Mouse (Mus musculus) MEL (cell line): ENCODE measurements around the gene Prr22. TPM values are rescaled to one million over a fixed set of nuclear protein-coding genes. Genes with fewer than 3 reads are reported as not detected.

Experiments used
- DNase-seq: peaks from one replicate; pipeline ENCODE4 v3.0.0; 2011; ENCODE audit warnings: low read depth, low spot score
- H3K27ac ChIP-seq: 2 replicates; pipeline ENCODE4 v1.5.1; 2012; ENCODE audit warnings: low read depth, mild to moderate bottlenecking, control low read depth, low read length, moderate library complexity; ENCODE audit not compliant: control insufficient read depth
- H3K27me3 ChIP-seq, 2 experiments: fragments of 150-350 bp in 1 of 2; sonication (generic) in 1 of 2; 2 replicates each; pipeline ENCODE4 v1.6.1; 2012; ENCODE audit warnings: low read length in 2 of 2, mild to moderate bottlenecking in 2 of 2, improper control_type of control experiment in 1 of 2, moderate library complexity in 1 of 2; ENCODE audit not compliant: insufficient read depth in 2 of 2, control insufficient read depth in 1 of 2
- H3K36me3 ChIP-seq, 2 experiments: 2 replicates each; pipeline ENCODE4 v1.6.1; 2012 to 2014; ENCODE audit warnings: low read length in 2 of 2, improper control_type of control experiment in 1 of 2, inconsistent platforms in 1 of 2, mild to moderate bottlenecking in 1 of 2; ENCODE audit not compliant: insufficient read depth in 2 of 2, control insufficient read depth in 1 of 2
- H3K4me1 ChIP-seq, 2 experiments: fragments of 150-350 bp in 1 of 2; sonication (generic) in 1 of 2; 2 replicates each; pipeline ENCODE4 v1.6.1; 2012; ENCODE audit warnings: low read length in 2 of 2, improper control_type of control experiment in 1 of 2, mild to moderate bottlenecking in 1 of 2; ENCODE audit not compliant: insufficient read depth in 2 of 2, control insufficient read depth in 1 of 2
- H3K4me3 ChIP-seq, 2 experiments: fragments of 150-350 bp in 1 of 2; sonication (generic) in 1 of 2; 2 replicates each; pipeline ENCODE4 v1.5.1; 2012; ENCODE audit warnings: low read depth in 2 of 2, low read length in 2 of 2, mild to moderate bottlenecking in 2 of 2, moderate library complexity in 2 of 2, control low read depth in 1 of 2, improper control_type of control experiment in 1 of 2; ENCODE audit not compliant: control insufficient read depth in 1 of 2, insufficient read depth in 1 of 2
- H3K79me2 ChIP-seq: 2 replicates; pipeline ENCODE4 v1.6.1; 2012; ENCODE audit warnings: mild to moderate bottlenecking, low read length, moderate library complexity; ENCODE audit not compliant: control insufficient read depth, poor library complexity, insufficient read depth
- H3K9ac ChIP-seq: 2 replicates; pipeline ENCODE4 v1.6.1; 2012; ENCODE audit warnings: low read depth, mild to moderate bottlenecking, control low read depth, low read length, moderate library complexity; ENCODE audit not compliant: control insufficient read depth, poor library complexity, severe bottlenecking
- H3K9me3 ChIP-seq: fragments of 150-350 bp; sonication (generic); replicated peaks from 2 replicates; pipeline ENCODE4 v1.6.1; 2012; ENCODE audit warnings: mild to moderate bottlenecking, low read length, improper control_type of control experiment, moderate library complexity; ENCODE audit not compliant: insufficient read depth
- CHD2 ChIP-seq: IDR thresholded peaks from 2 replicates; pipeline ENCODE4 v1.6.1; 2011; ENCODE audit warnings: low read length, improper control_type of control experiment
- CTCF ChIP-seq, 3 experiments: IDR thresholded peaks in 2 of 3; conservative IDR thresholded peaks in 1 of 3; 2 replicates each; pipeline ENCODE4 v1.5.1; 2011 to 2012; ENCODE audit warnings: low read length in 3 of 3, low read depth in 2 of 3, mild to moderate bottlenecking in 2 of 3, improper control_type of control experiment in 1 of 3, inconsistent platforms in 1 of 3, mixed read lengths in 1 of 3, moderate library complexity in 1 of 3; ENCODE audit not compliant: control insufficient read depth in 1 of 3, insufficient read depth in 1 of 3, poor library complexity in 1 of 3, severe bottlenecking in 1 of 3
- E2F4 ChIP-seq: IDR thresholded peaks from 2 replicates; pipeline ENCODE4 v1.6.1; 2011; ENCODE audit warnings: low read depth, low read length, improper control_type of control experiment, borderline replicate concordance
- ELF1 ChIP-seq: IDR thresholded peaks from 2 replicates; pipeline ENCODE4 v1.6.1; 2014; ENCODE audit warnings: low read depth, mild to moderate bottlenecking, inconsistent platforms, low read length, improper control_type of control experiment, moderate library complexity
- GABPA ChIP-seq: IDR thresholded peaks from 2 replicates; pipeline ENCODE4 v1.6.1; 2012; ENCODE audit warnings: low read depth, mild to moderate bottlenecking, inconsistent platforms, low read length, improper control_type of control experiment, moderate library complexity
- GATA1 ChIP-seq: IDR thresholded peaks from 2 replicates; pipeline ENCODE4 v1.6.1; 2011; ENCODE audit warnings: low read depth, low read length, improper control_type of control experiment
- KAT2A ChIP-seq: conservative IDR thresholded peaks from 2 replicates; pipeline ENCODE4 v1.6.1; 2012; ENCODE audit warnings: low read depth, low read length, improper control_type of control experiment, inconsistent platforms
- MAZ ChIP-seq: IDR thresholded peaks from 2 replicates; pipeline ENCODE4 v1.6.1; 2012; ENCODE audit warnings: low read depth, mild to moderate bottlenecking, inconsistent platforms, low read length, improper control_type of control experiment
- MEF2A ChIP-seq: IDR thresholded peaks from 2 replicates; pipeline ENCODE4 v1.6.1; 2014; ENCODE audit warnings: low read depth, mild to moderate bottlenecking, inconsistent platforms, low read length, improper control_type of control experiment; ENCODE audit not compliant: poor library complexity, insufficient replicate concordance, severe bottlenecking; ENCODE audit errors: extremely low read depth
- MXI1 ChIP-seq: IDR thresholded peaks from 2 replicates; pipeline ENCODE4 v1.6.1; 2011; ENCODE audit warnings: mild to moderate bottlenecking, low read depth, low read length, improper control_type of control experiment
- MYB ChIP-seq: IDR thresholded peaks from 2 replicates; pipeline ENCODE4 v1.6.1; 2011; ENCODE audit warnings: mild to moderate bottlenecking, low read depth, low read length, improper control_type of control experiment
- POLR2A ChIP-seq, 2 experiments: IDR thresholded peaks; 2 replicates each; pipeline ENCODE4 v1.6.1; 2011 to 2012; ENCODE audit warnings: low read length in 2 of 2, mild to moderate bottlenecking in 2 of 2, control low read depth in 1 of 2, improper control_type of control experiment in 1 of 2, low read depth in 1 of 2, moderate library complexity in 1 of 2; ENCODE audit not compliant: control insufficient read depth in 1 of 2, insufficient read depth in 1 of 2, poor library complexity in 1 of 2
- POLR2AphosphoS2 ChIP-seq: IDR thresholded peaks from 2 replicates; pipeline ENCODE4 v1.6.1; 2011; ENCODE audit warnings: low read length, improper control_type of control experiment
- SIN3A ChIP-seq: IDR thresholded peaks from 2 replicates; pipeline ENCODE4 v1.6.1; 2012; ENCODE audit warnings: low read length, improper control_type of control experiment, inconsistent platforms
- SMC3 ChIP-seq: IDR thresholded peaks from 2 replicates; pipeline ENCODE4 v1.6.1; 2011; ENCODE audit warnings: low read depth, low read length, improper control_type of control experiment
- TBP ChIP-seq: IDR thresholded peaks from 2 replicates; pipeline ENCODE4 v1.8.0; 2011; ENCODE audit warnings: low read depth, low read length, improper control_type of control experiment
- TCF12 ChIP-seq: IDR thresholded peaks from 2 replicates; pipeline ENCODE4 v1.6.1; 2014; ENCODE audit warnings: low read depth, mild to moderate bottlenecking, inconsistent platforms, low read length, improper control_type of control experiment, moderate library complexity
- USF2 ChIP-seq, 2 experiments: IDR thresholded peaks; 2 replicates each; pipeline ENCODE4 v1.6.1; 2011 to 2012; ENCODE audit warnings: improper control_type of control experiment in 2 of 2, low read length in 2 of 2, borderline replicate concordance in 1 of 2, inconsistent platforms in 1 of 2, low read depth in 1 of 2, mild to moderate bottlenecking in 1 of 2; ENCODE audit not compliant: insufficient read depth in 1 of 2
- ZC3H11A ChIP-seq: IDR thresholded peaks from 2 replicates; pipeline ENCODE4 v1.6.1; 2012; ENCODE audit warnings: low read depth, mild to moderate bottlenecking, inconsistent platforms, low read length, improper control_type of control experiment
- ZKSCAN1 ChIP-seq: IDR thresholded peaks from 2 replicates; pipeline ENCODE4 v1.6.1; 2012; ENCODE audit warnings: low read depth, mild to moderate bottlenecking, inconsistent platforms, low read length, improper control_type of control experiment, moderate library complexity
- ZMIZ1 ChIP-seq: IDR thresholded peaks from 2 replicates; pipeline ENCODE4 v1.6.1; 2012; ENCODE audit warnings: low read depth, mild to moderate bottlenecking, inconsistent platforms, low read length, improper control_type of control experiment, moderate library complexity
- polyA plus RNA-seq, 2 experiments: library from polyadenylated mRNA; stranded (reverse) in 1 of 2; unstranded in 1 of 2; fragments of >175 nt in 1 of 2; fragments of >200 nt in 1 of 2; gene quantifications; 2 replicates each; pipeline versions ENCODE4 v1.2.1 to v1.2.4; 2012; ENCODE audit warnings: low replicate concordance in 2 of 2, low read depth in 1 of 2; ENCODE audit not compliant: insufficient read length in 2 of 2, insufficient read depth in 1 of 2, missing spikeins in 1 of 2
- total RNA-seq: library from RNA; depleted of rRNA; stranded (reverse); fragments of 300-350 nt; gene quantifications from 2 replicates; pipeline ENCODE4 v1.2.3, GENCODE M21; 2012

Gene Prr22
- total and polyA plus RNA-seq, 3 experiments = 1.3 to 5.5 TPM; not detected in 1

- no peak for TF ChIP-seq ZKSCAN1
- 0 out of 2 replicates have a peak, but pooled peaks have one; percentile 11 for TF ChIP-seq MXI1
- no peak for TF ChIP-seq USF2 (IDR thresholded peaks at IDR 0.05; ENCODE audit: borderline replicate concordance in 1 of 2, insufficient read depth in 1 of 2, low read depth in 1 of 2, low read length in 2 of 2)
- TF ChIP-seq ZC3H11A = peak; percentile 20; the same call in 1 of the 2 replicates
- TF ChIP-seq ZMIZ1 = no peak
- 0 out of 2 replicates have a peak, but pooled peaks have one; percentile 5 for TF ChIP-seq GATA1
Measured at GRCm38 (mm10) chr17:56758132-56758531, 11.9 kb upstream of the Prr22 start (continued).

- Histone ChIP-seq H3K4me1 (peaks cover 0 to 27% of the 10 kb centered on the region in 2 experiments; a peak in 3 of 4 replicates), H3K79me2 (no peaks in the 10 kb centered on the region; the same call in 1 of the 2 replicates), H3K4me3 (no peak overlapping the region), H3K36me3 (peaks cover 0 to 9% of the 10 kb centered on the region in 2 experiments; a peak in 2 of 4 replicates), H3K27me3 (no peaks in the 10 kb centered on the region), H3K9me3 (no peaks in the 10 kb centered on the region)
- DNase-seq = no peak
- TF ChIP-seq CHD2 (no peak), KAT2A (no peak), POLR2A (IDR thresholded peaks at IDR 0.05; ENCODE audit: control insufficient read depth in 1 of 2, insufficient read depth in 1 of 2, low read depth in 1 of 2, low read length in 2 of 2, poor library complexity in 1 of 2) (no peak), MYB (no peak), SMC3 (no peak), CTCF (IDR thresholded peaks at IDR 0.05 in 2 of 3, conservative IDR thresholded peaks at IDR 0.05 in 1 of 3; ENCODE audit: control insufficient read depth in 1 of 3, insufficient read depth in 1 of 3, low read depth in 2 of 3, low read length in 3 of 3, poor library complexity in 1 of 3, severe bottlenecking in 1 of 3) (no peak), POLR2AphosphoS2 (no peak), SIN3A (no peak), ELF1 (no peak), MAZ (no peak), MEF2A (no peak)
- TF ChIP-seq, all 39 proteins: peak for 0
- no peak overlapping the region for H3K27ac ChIP-seq
- no peak overlapping the region for H3K9ac ChIP-seq
Measured at GRCm38 (mm10) chr17:56759261-56759660, 10.8 kb upstream of the Prr22 start.

DNA sequence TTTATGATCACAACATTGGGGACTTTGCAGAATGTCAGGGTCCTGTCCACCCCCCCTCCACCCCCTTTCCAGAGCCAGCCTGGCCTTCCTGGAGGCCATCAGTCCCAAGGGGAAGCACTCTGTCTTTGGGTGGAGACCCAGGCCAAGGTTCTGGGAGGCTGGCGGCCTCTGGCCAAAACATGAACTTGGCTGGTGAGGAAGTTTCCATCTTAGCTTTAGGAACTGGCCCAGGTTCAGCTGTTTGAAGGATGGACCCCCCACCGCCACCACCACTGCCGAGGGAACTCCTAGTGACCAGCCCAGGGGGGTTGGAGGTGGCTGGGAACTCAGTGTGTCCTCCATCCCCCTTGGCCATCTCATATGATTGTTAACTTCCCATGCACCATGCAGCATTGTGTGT is 9.0 kb upstream of the Prr22 start:
- Histone ChIP-seq H3K9me3 (no peaks in the 10 kb centered on the region), H3K9ac (no peak overlapping the region), H3K27me3 (no peaks in the 10 kb centered on the region), H3K27ac (no peak overlapping the region), H3K79me2 (peaks cover 12% of the 10 kb centered on the region), H3K4me3 (no peak overlapping the region), H3K4me1 (peaks cover 0 to 33% of the 10 kb centered on the region in 2 experiments; a peak in 3 of 4 replicates), H3K36me3 (peaks cover 0 to 12% of the 10 kb centered on the region in 2 experiments; a peak in 2 of 4 replicates)
- DNase-seq = no peak
- TF ChIP-seq MEF2A (no peak), GABPA (no peak), E2F4 (no peak), TBP (no peak), TCF12 (no peak)
